In the genomic region with DNA sequence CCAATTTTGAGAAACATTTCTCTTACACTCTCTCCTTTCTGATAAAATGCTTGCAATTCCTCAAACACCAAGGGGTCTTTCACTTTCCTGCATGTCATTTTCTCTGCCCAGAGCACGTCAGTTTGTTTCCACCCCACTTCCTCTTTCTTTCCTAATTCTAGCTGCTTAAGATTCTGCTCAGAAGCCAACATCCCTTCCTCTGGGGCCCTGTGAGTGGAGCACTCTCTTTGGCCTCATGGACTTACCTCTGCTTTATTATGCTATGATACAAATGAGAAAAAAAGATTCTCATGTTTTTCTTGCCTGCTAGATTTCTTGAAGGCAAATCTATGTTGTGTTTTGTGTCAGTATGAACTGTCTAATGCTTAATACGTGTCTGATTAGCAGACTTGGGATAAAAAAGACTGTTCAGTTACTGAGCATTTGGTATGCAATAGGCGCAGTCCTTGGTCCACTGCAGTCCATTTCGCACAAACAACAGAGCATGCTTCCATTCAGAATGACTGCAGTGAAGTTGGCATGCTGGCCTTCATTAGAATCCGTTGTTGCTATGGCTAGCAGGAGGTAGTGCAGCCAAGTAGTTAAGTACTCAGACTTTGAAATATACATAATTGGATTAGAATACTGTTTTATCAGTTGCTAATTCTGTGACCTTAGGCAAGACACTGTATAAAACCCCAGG, we compare ENCODE assay signal across 9 mouse cellular contexts.
A peak's percentile ranks its signal among the peaks of the same experiment; 100 is the strongest.
DNase-seq lines count a peak whose midpoint lies in the region; ATAC-seq and TF ChIP-seq lines count a peak whose summit lies in the region.
"Had no signal": no experiment of that assay in that cellular context is flagged by ENCODE, and none has a peak within 500 bp of the region (broad histone marks: within the 10 kb centered on the region; RNA-seq: fewer than 3 reads in every experiment).

No protein-coding gene starts in this region.

- no peaks in the 10 kb centered on the region for H3K36me3 ChIP-seq in lung, postnatal 0 days (ENCODE audit: insufficient read depth, low read length)
- no peaks in the 10 kb centered on the region for H3K36me3 ChIP-seq in hindbrain, embryonic 12.5 days
- no peaks in the 10 kb centered on the region for H3K36me3 ChIP-seq in neural tube, embryonic 14.5 days (ENCODE audit: control insufficient read depth, insufficient read depth, low read length)
- H3K36me3 ChIP-seq: limb, embryonic 13.5 days had no signal

- no peaks in the 10 kb centered on the region for H3K9me3 ChIP-seq in lung, postnatal 0 days (ENCODE audit: low read length)
- no peaks in the 10 kb centered on the region for H3K9me3 ChIP-seq in hindbrain, embryonic 12.5 days (replicated peaks)
- no peaks in the 10 kb centered on the region for H3K9me3 ChIP-seq in neural tube, embryonic 14.5 days (ENCODE audit: control insufficient read depth, low read length)
- H3K9me3 ChIP-seq: limb, embryonic 13.5 days had no signal

- peak; percentile 35 for DNase-seq in cerebellum, adult 11-12 months
- DNase-seq in cerebellum, adult 11 months, result no peak
- DNase-seq in lung, postnatal 0 days (ENCODE audit: low spot score), result peak; percentile 41
- DNase-seq in lung, postnatal 4 days, result no peak
- DNase-seq in gastrocnemius, postnatal 25 days, result no peak
- DNase-seq in kidney, postnatal 4 days, result no peak

- H3K27me3 ChIP-seq in lung, postnatal 0 days (replicated peaks; ENCODE audit: insufficient read depth, low read length), result no peaks in the 10 kb centered on the region
- H3K27me3 ChIP-seq in hindbrain, embryonic 12.5 days, result no peaks in the 10 kb centered on the region
- no peaks in the 10 kb centered on the region for H3K27me3 ChIP-seq in neural tube, embryonic 14.5 days (ENCODE audit: control insufficient read depth, insufficient read depth, low read length)
- H3K27me3 ChIP-seq: limb, embryonic 13.5 days had no signal

- no peak overlapping the region for H3K9ac ChIP-seq in lung, postnatal 0 days (replicated peaks; ENCODE audit: low read depth)
- no peak overlapping the region for H3K9ac ChIP-seq in hindbrain, embryonic 12.5 days
- no peak overlapping the region for H3K9ac ChIP-seq in neural tube, embryonic 14.5 days (replicated peaks; ENCODE audit: low read depth, low read length)
- H3K9ac ChIP-seq: limb, embryonic 13.5 days had no signal

- no peak for TF ChIP-seq EP300 in lung, postnatal 0 days (IDR thresholded peaks at IDR 0.05)

- 68% methylated on average over 5 of the region's 5 CpGs for WGBS in lung, postnatal 0 days
- WGBS in hindbrain, embryonic 12.5 days, result 47% methylated on average over 5 of the region's 5 CpGs
- WGBS in neural tube, embryonic 14.5 days, result 47% methylated on average over 5 of the region's 5 CpGs

- H3K4me3 ChIP-seq in lung, postnatal 0 days (ENCODE audit: low read depth, low read length), result no peak overlapping the region
- H3K4me3 ChIP-seq in hindbrain, embryonic 12.5 days, result no peak overlapping the region
- H3K4me3 ChIP-seq in neural tube, embryonic 14.5 days (ENCODE audit: low read depth, low read length), result no peak overlapping the region
- H3K4me3 ChIP-seq: limb, embryonic 13.5 days had no signal

- no peak overlapping the region for H3K4me2 ChIP-seq in lung, postnatal 0 days (replicated peaks; ENCODE audit: low read depth, low read length)
- no peak overlapping the region for H3K4me2 ChIP-seq in hindbrain, embryonic 12.5 days (replicated peaks)
- no peak overlapping the region for H3K4me2 ChIP-seq in neural tube, embryonic 14.5 days (ENCODE audit: low read depth, low read length)
- H3K4me2 ChIP-seq: limb, embryonic 13.5 days had no signal

- H3K4me1 ChIP-seq in lung, postnatal 0 days (ENCODE audit: insufficient read depth, low read depth, low read length), result no peaks in the 10 kb centered on the region
- H3K4me1 ChIP-seq in hindbrain, embryonic 12.5 days, result peaks cover 4% of the 10 kb centered on the region
- H3K4me1 ChIP-seq in neural tube, embryonic 14.5 days (ENCODE audit: control insufficient read depth, insufficient read depth, low read length), result no peaks in the 10 kb centered on the region

- ATAC-seq in lung, postnatal 0 days, result no peak
- peak; percentile 85 for ATAC-seq in hindbrain, embryonic 12.5 days (ENCODE audit: low FRiP score)
- peak; percentile 73 for ATAC-seq in neural tube, embryonic 14.5 days (ENCODE audit: low read depth)

- no peak for TF ChIP-seq CTCF in lung, postnatal 0 days (IDR thresholded peaks at IDR 0.05)

- H3K27ac ChIP-seq in lung, postnatal 0 days (ENCODE audit: low read length), result no peak overlapping the region
- H3K27ac ChIP-seq in hindbrain, embryonic 12.5 days, result peak overlapping the region; percentile 50
- H3K27ac ChIP-seq in neural tube, embryonic 14.5 days (ENCODE audit: low read depth, low read length), result peak overlapping the region; percentile 46; the same call in 1 of the 2 replicates
- H3K27ac ChIP-seq: limb, embryonic 13.5 days had no signal

Comparison
In these comparisons a context has a peak if more than half of its experiments do, and no peak if none do; other contexts are left out.
1. DNase-seq: peak in cerebellum, adult 11-12 months (single experiment) and lung, postnatal 0 days (single experiment); none in cerebellum, adult 11 months (single experiment), lung, postnatal 4 days (0 of 2), gastrocnemius, postnatal 25 days (single experiment) and kidney, postnatal 4 days (0 of 2).